In genomic region chr11:89002068-89002467, GRCm38 (mm10) we compare ENCODE assay signal across 15 mouse cellular contexts. TPM values are rescaled to one million over a fixed set of nuclear protein-coding genes. Genes with fewer than 3 reads are reported as not detected.
A peak's percentile ranks its signal among the peaks of the same experiment; 100 is the strongest.
DNase-seq lines count a peak whose midpoint lies in the region; ATAC-seq and TF ChIP-seq lines count a peak whose summit lies in the region.
"Had no signal": no experiment of that assay in that cellular context is flagged by ENCODE, and none has a peak within 500 bp of the region (broad histone marks: within the 10 kb centered on the region; RNA-seq: fewer than 3 reads in every experiment).

No protein-coding gene starts in this region.

- WGBS in heart, embryonic 15.5 days = 82% methylated on average over 5 of the region's 5 CpGs
- WGBS in intestine, postnatal 0 days = 56% methylated on average over 5 of the region's 5 CpGs
- 84% methylated on average over 5 of the region's 5 CpGs for WGBS in stomach, embryonic 16.5 days
- 86% methylated on average over 5 of the region's 5 CpGs for WGBS in forebrain, embryonic 13.5 days

- ATAC-seq in heart, embryonic 15.5 days (replicated peaks; ENCODE audit: insufficient number of reproducible peaks, insufficient read depth, low FRiP score, low read depth) = no peak
- ATAC-seq in megakaryocyte, adult 5-6 weeks (ENCODE audit: poor library complexity, severe bottlenecking) = no peak
- no peak for ATAC-seq in intestine, postnatal 0 days
- ATAC-seq in stomach, embryonic 16.5 days (ENCODE audit: insufficient read depth, low FRiP score) = no peak
- no peak for ATAC-seq in forebrain, embryonic 13.5 days
- ATAC-seq: activated CD4-positive, CD25-positive, alpha-beta regulatory T cell, adult 4 months had no signal

- peaks cover 17% of the 10 kb centered on the region for H3K36me3 ChIP-seq in heart, embryonic 15.5 days
- peaks cover 54% of the 10 kb centered on the region for H3K36me3 ChIP-seq in megakaryocyte, embryonic 14.5 days (replicated peaks; ENCODE audit: low read length)
- H3K36me3 ChIP-seq in intestine, postnatal 0 days (ENCODE audit: control insufficient read depth, insufficient read depth) = peaks cover 26% of the 10 kb centered on the region
- no peaks in the 10 kb centered on the region for H3K36me3 ChIP-seq in stomach, embryonic 16.5 days (ENCODE audit: control insufficient read depth, insufficient read depth, low read length)
- H3K36me3 ChIP-seq in forebrain, embryonic 13.5 days (ENCODE audit: poor library complexity, severe bottlenecking) = no peaks in the 10 kb centered on the region
- H3K36me3 ChIP-seq: forebrain, embryonic 12.5 days had no signal

- no peak for DNase-seq in heart, adult 8-10 months (ENCODE audit: low spot score)
- DNase-seq in frontal cortex, postnatal 10 days (ENCODE audit: low spot score in 2 of 2) = no peak
- DNase-seq: kidney, postnatal 25 days; right cerebral cortex, adult 18-20 months had no signal

- no peaks in the 10 kb centered on the region for H3K9me3 ChIP-seq in heart, embryonic 15.5 days (replicated peaks)
- no peaks in the 10 kb centered on the region for H3K9me3 ChIP-seq in megakaryocyte, embryonic 14.5 days
- no peaks in the 10 kb centered on the region for H3K9me3 ChIP-seq in intestine, postnatal 0 days (ENCODE audit: control insufficient read depth)
- H3K9me3 ChIP-seq in stomach, embryonic 16.5 days (replicated peaks; ENCODE audit: control insufficient read depth, low read length) = no peaks in the 10 kb centered on the region
- H3K9me3 ChIP-seq in forebrain, embryonic 13.5 days (replicated peaks) = no peaks in the 10 kb centered on the region
- H3K9me3 ChIP-seq: forebrain, embryonic 12.5 days had no signal

- H3K4me2 ChIP-seq in heart, embryonic 15.5 days = peak overlapping the region; percentile 51
- H3K4me2 ChIP-seq in intestine, postnatal 0 days (replicated peaks; ENCODE audit: low read depth) = peak overlapping the region; percentile 79
- peak overlapping the region; percentile 39; the same call in 1 of the 2 replicates for H3K4me2 ChIP-seq in stomach, embryonic 16.5 days (ENCODE audit: low read depth, low read length)
- no peak overlapping the region for H3K4me2 ChIP-seq in forebrain, embryonic 13.5 days
- H3K4me2 ChIP-seq: forebrain, embryonic 12.5 days had no signal

- H3K27ac ChIP-seq in heart, embryonic 15.5 days = no peak overlapping the region
- peak overlapping the region; percentile 64; the same call in 1 of the 2 replicates for H3K27ac ChIP-seq in intestine, postnatal 0 days (ENCODE audit: low read depth, low read length)
- no peak overlapping the region for H3K27ac ChIP-seq in stomach, embryonic 16.5 days (ENCODE audit: low read length)
- no peak overlapping the region for H3K27ac ChIP-seq in forebrain, embryonic 13.5 days
- H3K27ac ChIP-seq: forebrain, embryonic 12.5 days had no signal

- H3K4me3 ChIP-seq in heart, embryonic 15.5 days = peak overlapping the region; percentile 24
- H3K4me3 ChIP-seq in megakaryocyte, embryonic 14.5 days (replicated peaks) = peak overlapping the region; percentile 85
- H3K4me3 ChIP-seq in intestine, postnatal 0 days (ENCODE audit: low read depth, low read length) = peak overlapping the region; percentile 31
- H3K4me3 ChIP-seq in stomach, embryonic 16.5 days (replicated peaks; ENCODE audit: low read length) = 0 out of 2 replicates have a peak overlapping the region, but pooled peaks have one; percentile 7
- H3K4me3 ChIP-seq in forebrain, embryonic 13.5 days = no peak overlapping the region
- H3K4me3 ChIP-seq: forebrain, embryonic 12.5 days had no signal

- no peak overlapping the region for H3K9ac ChIP-seq in heart, embryonic 15.5 days
- peak overlapping the region; percentile 37; the same call in 1 of the 2 replicates for H3K9ac ChIP-seq in intestine, postnatal 0 days (ENCODE audit: low read depth, low read length)
- no peak overlapping the region for H3K9ac ChIP-seq in stomach, embryonic 16.5 days (ENCODE audit: low read length)
- no peak overlapping the region for H3K9ac ChIP-seq in forebrain, embryonic 13.5 days
- H3K9ac ChIP-seq: forebrain, embryonic 12.5 days had no signal

- H3K4me1 ChIP-seq in heart, embryonic 15.5 days (replicated peaks) = peaks cover 37% of the 10 kb centered on the region
- peaks cover 78% of the 10 kb centered on the region for H3K4me1 ChIP-seq in megakaryocyte, embryonic 14.5 days
- peaks cover 2% of the 10 kb centered on the region for H3K4me1 ChIP-seq in intestine, postnatal 0 days (replicated peaks; ENCODE audit: control insufficient read depth, insufficient read depth, low read length)
- H3K4me1 ChIP-seq in stomach, embryonic 16.5 days (ENCODE audit: control insufficient read depth, insufficient read depth, low read length) = peaks cover 20% of the 10 kb centered on the region
- peaks cover 11% of the 10 kb centered on the region; the same call in 1 of the 2 replicates for H3K4me1 ChIP-seq in forebrain, embryonic 13.5 days

- TF ChIP-seq CTCF in intestine, postnatal 0 days (IDR thresholded peaks at IDR 0.05; ENCODE audit: low read depth) = no peak

- no peaks in the 10 kb centered on the region for H3K27me3 ChIP-seq in heart, embryonic 15.5 days
- no peaks in the 10 kb centered on the region for H3K27me3 ChIP-seq in megakaryocyte, embryonic 14.5 days (replicated peaks)
- no peaks in the 10 kb centered on the region for H3K27me3 ChIP-seq in intestine, postnatal 0 days (replicated peaks; ENCODE audit: control insufficient read depth, insufficient read depth, low read length)
- no peaks in the 10 kb centered on the region for H3K27me3 ChIP-seq in stomach, embryonic 16.5 days (ENCODE audit: control insufficient read depth, insufficient read depth, low read length)
- H3K27me3 ChIP-seq in forebrain, embryonic 13.5 days = peaks cover 21% of the 10 kb centered on the region

RNA-seq across cellular contexts. Expression of gene Trim25, which starts 2.9 kb away (rescaled TPM):
- polyA plus RNA-seq in heart, embryonic 15.5 days (2015; fragmentation: Nextera tagmentation; extraction: Ambion mirVana) = 14.3 and 21.6 TPM in 2 replicates
- 10 to 100 TPM; 16.8 to 21.3 (median 17.1) TPM for total RNA-seq in heart, adult 8-10 months (2022)
- 6.3 and 58.2 TPM in 2 replicates for polyA plus RNA-seq in megakaryocyte, embryonic 14.5 days (2012; ENCODE audit: insufficient read depth, low replicate concordance)
- total RNA-seq in megakaryocyte, adult 5-6 weeks (2015) = 33.4 and 33.7 TPM in 2 replicates
- total RNA-seq in megakaryocyte, adult 5-6 weeks (2017) = 24.5 and 28.7 TPM in 2 replicates
- polyA plus RNA-seq in intestine, postnatal 0 days (2015; fragmentation: Nextera tagmentation; extraction: Ambion mirVana) = 24.2 and 26.2 TPM in 2 replicates
- polyA plus RNA-seq in stomach, embryonic 16.5 days (2015; fragmentation: Nextera tagmentation; extraction: Ambion mirVana) = 27.8 and 29.0 TPM in 2 replicates
- polyA plus RNA-seq in forebrain, embryonic 13.5 days (2015; fragmentation: Nextera tagmentation; extraction: Ambion mirVana) = 2.4 and 3.0 TPM in 2 replicates

RNA-seq across cellular contexts. Expression of gene Coil, which starts 32.0 kb away (rescaled TPM):
- polyA plus RNA-seq in heart, embryonic 15.5 days (2015; fragmentation: Nextera tagmentation; extraction: Ambion mirVana) = 8.6 and 11.0 TPM in 2 replicates
- total RNA-seq in heart, adult 8-10 months (2022) = 1 to 10 TPM; 4.2 to 5.4 (median 4.8) TPM
- polyA plus RNA-seq in megakaryocyte, embryonic 14.5 days (2012; ENCODE audit: insufficient read depth, low replicate concordance) = 2.3 and 3.1 TPM in 2 replicates
- total RNA-seq in megakaryocyte, adult 5-6 weeks (2015) = 6.6 and 7.2 TPM in 2 replicates
- total RNA-seq in megakaryocyte, adult 5-6 weeks (2017) = 6.4 and 7.0 TPM in 2 replicates
- polyA plus RNA-seq in intestine, postnatal 0 days (2015; fragmentation: Nextera tagmentation; extraction: Ambion mirVana) = 4.1 and 4.6 TPM in 2 replicates
- 10.1 and 10.7 TPM in 2 replicates for polyA plus RNA-seq in stomach, embryonic 16.5 days (2015; fragmentation: Nextera tagmentation; extraction: Ambion mirVana)
- polyA plus RNA-seq in forebrain, embryonic 13.5 days (2015; fragmentation: Nextera tagmentation; extraction: Ambion mirVana) = 21.1 and 25.2 TPM in 2 replicates

RNA-seq across cellular contexts. Expression of gene Elobl, which starts 35.3 kb away (rescaled TPM):
- polyA plus RNA-seq in heart, embryonic 15.5 days (2015; fragmentation: Nextera tagmentation; extraction: Ambion mirVana) = not detected in 2 replicates
- total RNA-seq in heart, adult 8-10 months (2022) = not detected
- not detected in 2 replicates for polyA plus RNA-seq in megakaryocyte, embryonic 14.5 days (2012; ENCODE audit: insufficient read depth, low replicate concordance)
- total RNA-seq in megakaryocyte, adult 5-6 weeks (2015) = not detected in 2 replicates
- not detected in 2 replicates for total RNA-seq in megakaryocyte, adult 5-6 weeks (2017)
- not detected in 2 replicates for polyA plus RNA-seq in intestine, postnatal 0 days (2015; fragmentation: Nextera tagmentation; extraction: Ambion mirVana)
- polyA plus RNA-seq in stomach, embryonic 16.5 days (2015; fragmentation: Nextera tagmentation; extraction: Ambion mirVana) = not detected in 2 replicates
- polyA plus RNA-seq in forebrain, embryonic 13.5 days (2015; fragmentation: Nextera tagmentation; extraction: Ambion mirVana) = not detected in 2 replicates
- total RNA-seq: gastrocnemius, postnatal 4 days; left cerebral cortex, postnatal 10 days; megakaryocyte progenitor cell, adult 5-6 weeks had no signal
- polyA plus RNA-seq: activated CD4-positive, CD25-positive, alpha-beta regulatory T cell, adult 4 months; forebrain, embryonic 12.5 days had no signal

RNA-seq across cellular contexts. Expression of gene Scpep1, which starts 46.8 kb away (rescaled TPM):
- polyA plus RNA-seq in heart, embryonic 15.5 days (2015; fragmentation: Nextera tagmentation; extraction: Ambion mirVana) = 44.2 and 51.1 TPM in 2 replicates
- 10 to 100 TPM; 11.8 to 13.1 (median 12.8) TPM for total RNA-seq in heart, adult 8-10 months (2022)
- 1.1 and 7.4 TPM in 2 replicates for polyA plus RNA-seq in megakaryocyte, embryonic 14.5 days (2012; ENCODE audit: insufficient read depth, low replicate concordance)
- total RNA-seq in megakaryocyte, adult 5-6 weeks (2015) = 173 and 192 TPM in 2 replicates
- 87.6 and 89.8 TPM in 2 replicates for total RNA-seq in megakaryocyte, adult 5-6 weeks (2017)
- polyA plus RNA-seq in intestine, postnatal 0 days (2015; fragmentation: Nextera tagmentation; extraction: Ambion mirVana) = 191 and 210 TPM in 2 replicates
- 88.2 and 93.1 TPM in 2 replicates for polyA plus RNA-seq in stomach, embryonic 16.5 days (2015; fragmentation: Nextera tagmentation; extraction: Ambion mirVana)
- polyA plus RNA-seq in forebrain, embryonic 13.5 days (2015; fragmentation: Nextera tagmentation; extraction: Ambion mirVana) = 35.9 and 36.5 TPM in 2 replicates
